Mouse (Mus musculus) testis, adult 2 months (tissue): ENCODE measurements around the gene Mad1l1.

Source experiments
- CTCF ChIP-seq: fragments of 200-500 bp; IDR thresholded peaks from 2 replicates; pipeline ENCODE4 v1.5.1; 2012; ENCODE audit warnings: low read depth, mild to moderate bottlenecking, inconsistent platforms, low read length, moderate library complexity; ENCODE audit not compliant: control insufficient read depth, insufficient read depth, insufficient replicate concordance
- POLR2A ChIP-seq: fragments of 200-500 bp; IDR thresholded peaks from 2 replicates; pipeline ENCODE4 v1.6.1; 2012; ENCODE audit warnings: low read depth, mild to moderate bottlenecking, inconsistent platforms, low read length, moderate library complexity; ENCODE audit not compliant: control insufficient read depth

DNA sequence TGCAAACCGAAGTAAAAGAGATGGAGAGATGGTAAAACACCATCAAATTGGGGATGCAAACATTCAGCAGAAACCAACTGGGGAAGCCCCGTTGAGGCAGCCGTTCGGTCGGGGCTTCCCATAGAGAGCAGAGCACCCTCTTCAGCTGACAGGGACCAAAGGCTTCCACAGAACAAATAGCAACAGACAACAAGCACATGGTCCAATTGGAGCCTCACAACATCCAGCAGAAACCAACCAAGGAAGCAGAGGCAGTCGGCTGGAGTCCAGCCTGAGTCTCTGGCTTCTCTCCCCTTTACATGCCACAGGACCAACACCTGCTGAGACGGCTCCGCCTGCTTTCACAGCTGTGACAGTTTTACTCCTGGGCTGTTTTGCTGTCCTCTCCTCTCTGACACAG, 343.9 kb downstream of the Mad1l1 start:
- no peak for TF ChIP-seq CTCF
- no peak for TF ChIP-seq POLR2A
